Mouse (Mus musculus) liver, embryonic 14.5 days (tissue): ENCODE data around the gene Rlbp1. TPM values are rescaled to one million over a fixed set of nuclear protein-coding genes. Genes with fewer than 3 reads are reported as not detected.

Source experiments
- ATAC-seq: fragments of 200-750 bp; cut with Nextera tagmentation; 2 replicates; pipeline ENCODE4 v1.8.0; 2017; ENCODE audit warnings: moderate number of reproducible peaks, mild to moderate bottlenecking, moderate library complexity; ENCODE audit not compliant: insufficient read depth
- DNase-seq, 3 experiments: peaks; one replicate each; pipeline ENCODE4 v3.0.0-alpha.2; 2012 to 2013; ENCODE audit warnings: low read depth in 3 of 3, low spot score in 3 of 3
- H3K27ac ChIP-seq: fragments of 300-500 bp; sonication (generic); 2 replicates; pipeline ENCODE4 v1.5.1; 2014; ENCODE audit warnings: moderate library complexity, mild to moderate bottlenecking, control low read depth, inconsistent platforms
- H3K27me3 ChIP-seq: fragments of 300-500 bp; sonication (generic); 2 replicates; pipeline ENCODE4 v1.6.1; 2014; ENCODE audit warnings: mild to moderate bottlenecking, low read length, moderate library complexity; ENCODE audit not compliant: control insufficient read depth, insufficient read depth
- H3K36me3 ChIP-seq: fragments of 300-500 bp; sonication (generic); replicated peaks from 2 replicates; pipeline ENCODE4 v1.6.1; 2014; ENCODE audit warnings: low read depth; ENCODE audit not compliant: control insufficient read depth, insufficient read depth
- H3K4me1 ChIP-seq, 2 experiments: fragments of 200-500 bp in 1 of 2; fragments of 300-500 bp in 1 of 2; sonication (generic) in 1 of 2; replicated peaks; 2 replicates each; pipeline ENCODE4 v1.6.1; 2012 to 2014; ENCODE audit warnings: antibody characterized with exemption in 1 of 2, inconsistent platforms in 1 of 2, low read length in 1 of 2; ENCODE audit not compliant: control insufficient read depth in 2 of 2, insufficient read depth in 2 of 2
- H3K4me2 ChIP-seq: fragments of 300-500 bp; sonication (generic); 2 replicates; pipeline ENCODE4 v1.6.1; 2014; ENCODE audit warnings: low read depth, mild to moderate bottlenecking, control low read depth, moderate library complexity
- H3K4me3 ChIP-seq, 2 experiments: fragments of 200-500 bp in 1 of 2; fragments of 300-500 bp in 1 of 2; sonication (generic) in 1 of 2; 2 replicates each; pipeline ENCODE4 v1.5.1; 2012 to 2014; ENCODE audit warnings: low read depth in 2 of 2, low read length in 2 of 2, mild to moderate bottlenecking in 2 of 2, control low read depth in 1 of 2, inconsistent platforms in 1 of 2, moderate library complexity in 1 of 2; ENCODE audit not compliant: insufficient read depth in 1 of 2
- H3K9ac ChIP-seq: fragments of 300-500 bp; sonication (generic); replicated peaks from 2 replicates; pipeline ENCODE4 v1.6.1; 2014; ENCODE audit warnings: mild to moderate bottlenecking, control low read depth, moderate library complexity
- H3K9me3 ChIP-seq: fragments of 300-500 bp; sonication (generic); 2 replicates; pipeline ENCODE4 v1.6.1; 2016; ENCODE audit warnings: low read length, mixed read lengths; ENCODE audit not compliant: control insufficient read depth
- CTCF ChIP-seq: IDR thresholded peaks from 2 replicates; pipeline ENCODE4 v1.5.1; 2016; ENCODE audit warnings: antibody characterized with exemption, low read depth, control low read depth
- EP300 ChIP-seq: IDR thresholded peaks from 2 replicates; pipeline ENCODE4 v1.6.1; 2016; ENCODE audit warnings: antibody characterized with exemption, low read depth
- WGBS: fragments of 180-500 bp; shearing (Covaris S2); extraction: QIAGEN DNeasy Blood & Tissue Kit; methylation state at CpG from one replicate; pipeline ENCODE4 v1.1.7; 2014; ENCODE audit not compliant: insufficient replicate concordance; 5-methylcytosine and 5-hydroxymethylcytosine counted together
- polyA plus RNA-seq, 2 experiments: library from polyadenylated mRNA; depleted of rRNA in 1 of 2; stranded (reverse) in 1 of 2; unstranded in 1 of 2; fragments of >200 nt; fragmentation: Nextera tagmentation in 1 of 2; extraction: Ambion mirVana in 1 of 2; gene quantifications; 2 replicates each; pipeline versions ENCODE4 v1.2.1 to v1.2.3; 2012 to 2014

Rlbp1 gene
- polyA plus RNA-seq, 2 experiments = 0.04 TPM; not detected in 1

GRCm38 (mm10) chr7:79395186-79395585, 8.3 kb upstream of the Rlbp1 start:
- Histone ChIP-seq H3K4me2 (no peak overlapping the region), H3K9ac (no peak overlapping the region), H3K27me3 (no peaks in the 10 kb centered on the region), H3K9me3 (no peaks in the 10 kb centered on the region), H3K4me1 (peaks cover 7 to 10% of the 10 kb centered on the region in 2 experiments), H3K4me3 (no peak overlapping the region), H3K27ac (no peak overlapping the region), H3K36me3 (0 out of 2 replicates have a peak, but pooled peaks cover 3% of the 10 kb centered on the region)
- TF ChIP-seq CTCF (no peak), EP300 (no peak)
- no peak for DNase-seq
- ATAC-seq = no peak
- WGBS = 75% methylated on average over 7 of the region's 7 CpGs

DNA sequence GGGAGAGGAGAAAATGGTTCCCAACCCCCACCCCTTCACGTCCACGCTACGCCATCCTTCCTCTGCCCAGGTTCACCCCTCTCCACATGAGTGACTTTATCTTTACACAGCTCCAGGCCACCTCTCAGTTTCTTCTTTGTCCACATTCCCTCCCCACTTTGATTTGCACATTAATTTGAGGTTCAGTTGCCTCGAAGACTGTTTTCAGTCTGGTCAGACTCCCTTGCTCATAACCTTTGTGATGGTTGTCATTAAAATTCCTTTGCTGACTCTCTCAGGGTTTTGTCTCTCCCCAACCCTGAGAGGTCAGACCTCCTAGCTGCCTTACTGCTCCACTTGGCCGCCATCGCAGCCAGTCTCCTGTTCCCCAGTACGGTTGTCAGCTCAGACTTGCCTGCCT, 7.8 kb upstream of the Rlbp1 start:
- H3K9me3 ChIP-seq = no peaks in the 10 kb centered on the region
- H3K4me2 ChIP-seq = no peak overlapping the region
- ATAC-seq (no peak), DNase-seq (no peak)
- H3K27ac ChIP-seq = no peak overlapping the region
- peaks cover 7 to 10% of the 10 kb centered on the region in 2 experiments for H3K4me1 ChIP-seq
- H3K9ac ChIP-seq = no peak overlapping the region
- TF ChIP-seq EP300 = no peak
- no peak for TF ChIP-seq CTCF
- no peaks in the 10 kb centered on the region for H3K27me3 ChIP-seq
- 0 out of 2 replicates have a peak, but pooled peaks cover 3% of the 10 kb centered on the region for H3K36me3 ChIP-seq
- H3K4me3 ChIP-seq = no peak overlapping the region
- WGBS = 77% methylated on average over 7 of the region's 7 CpGs

DNA sequence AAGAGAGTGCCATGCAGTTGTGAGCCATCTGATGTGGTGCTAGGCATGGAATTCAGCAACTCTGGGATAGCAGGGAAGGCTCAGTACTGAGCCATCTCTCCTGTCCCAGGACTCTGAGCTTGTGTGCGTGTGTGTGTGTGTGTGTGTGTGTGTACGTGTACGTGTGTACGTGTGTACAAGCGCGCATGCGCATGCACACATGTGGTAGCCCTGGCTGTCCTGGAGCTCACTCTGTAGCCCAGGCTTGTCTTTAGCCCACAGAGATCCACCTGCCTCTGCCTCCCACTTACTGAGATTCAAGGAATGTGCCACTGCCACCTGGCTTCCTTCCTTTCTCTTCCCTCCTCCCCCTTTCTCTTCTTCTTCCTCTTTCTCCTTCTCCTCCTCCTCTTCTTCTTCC, 7.1 kb upstream of the Rlbp1 start:
- TF ChIP-seq CTCF (no peak), EP300 (no peak)
- Histone ChIP-seq H3K4me3 (no peak overlapping the region), H3K9ac (no peak overlapping the region), H3K4me2 (no peak overlapping the region), H3K4me1 (peaks cover 7 to 10% of the 10 kb centered on the region in 2 experiments), H3K27me3 (no peaks in the 10 kb centered on the region), H3K9me3 (no peaks in the 10 kb centered on the region), H3K36me3 (0 out of 2 replicates have a peak, but pooled peaks cover 3% of the 10 kb centered on the region), H3K27ac (no peak overlapping the region)
- DNase-seq (no peak), ATAC-seq (no peak)
- 92% methylated on average over 7 of the region's 7 CpGs for WGBS

DNA sequence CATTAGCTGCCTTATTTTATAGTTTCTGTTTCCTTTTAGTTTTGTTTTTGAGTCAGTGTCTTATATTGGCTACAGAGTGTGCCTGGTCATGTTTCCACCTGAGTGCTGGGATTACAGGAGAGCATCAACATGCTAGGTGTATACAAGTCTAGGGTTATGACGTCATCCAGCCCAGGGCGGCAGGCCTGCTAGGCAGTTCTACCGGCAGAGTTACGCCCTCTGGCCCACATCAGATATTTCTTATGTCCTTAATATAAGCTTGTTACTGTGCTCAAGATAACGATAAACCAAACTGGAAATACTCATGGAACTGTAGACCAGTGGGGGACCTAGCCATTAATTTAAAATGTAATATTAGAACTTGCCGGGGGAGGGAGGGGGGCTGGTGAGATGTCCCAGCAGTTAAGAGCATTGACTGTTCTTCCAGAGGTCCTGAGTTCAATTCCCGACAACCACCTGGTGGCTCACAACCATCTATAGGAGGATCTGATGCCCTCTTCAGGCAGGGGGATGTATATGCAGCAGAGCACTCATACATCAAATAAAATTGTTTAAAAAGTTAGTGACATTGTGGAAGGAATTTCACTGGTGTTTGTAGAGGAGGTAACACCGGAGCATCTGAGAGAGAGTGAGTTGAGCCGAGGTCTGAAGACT, 6.1 kb upstream of the Rlbp1 start:
- Histone ChIP-seq H3K27ac (peak overlapping the region; percentile 88), H3K4me2 (peak overlapping the region; percentile 96)

GRCm38 (mm10) chr7:79391883-79392649, 5.2 kb upstream of the Rlbp1 start, which contains the start of gene Fanci:
TSS of gene Fanci (plus strand) at chr7:79391929.
- ATAC-seq (peak; percentile 90), DNase-seq (peak; percentile 89 to 90 (median 89))
- WGBS = under 1% methylated on average over 44 of the region's 44 CpGs
- peak within 1 kb of the TSS; percentile 86 for H3K9ac ChIP-seq
- TF ChIP-seq CTCF (no peak), EP300 (no peak; the same call in 1 of the 2 replicates)
- peak within 1 kb of the TSS; percentile 96 for H3K4me2 ChIP-seq
- no peaks in the 10 kb centered on the region for H3K27me3 ChIP-seq
- peaks cover 7 to 10% of the 10 kb centered on the region in 2 experiments for H3K4me1 ChIP-seq
- H3K27ac ChIP-seq = peak within 1 kb of the TSS; percentile 88
- H3K4me3 ChIP-seq = peak within 1 kb of the TSS; percentile 76 to 80
- H3K36me3 ChIP-seq = no peaks in the 10 kb centered on the region
- H3K9me3 ChIP-seq = no peaks in the 10 kb centered on the region

More for the DNA sequence above, 6.1 kb upstream of the Rlbp1 start:
- no peaks in the 10 kb centered on the region for H3K9me3 ChIP-seq
- TF ChIP-seq CTCF (peak; percentile 68), EP300 (no peak)
- H3K36me3 ChIP-seq = 0 out of 2 replicates have a peak, but pooled peaks cover 3% of the 10 kb centered on the region
- peak overlapping the region; percentile 86 for H3K9ac ChIP-seq
- ATAC-seq = peak; percentile 69
- H3K4me1 ChIP-seq = peaks cover 7 to 10% of the 10 kb centered on the region in 2 experiments
- WGBS = 34% methylated on average over 9 of the region's 9 CpGs
- DNase-seq = peak; percentile 67 to 74 (median 68)
- H3K4me3 ChIP-seq = peak overlapping the region; percentile 76 to 80
- H3K27me3 ChIP-seq = no peaks in the 10 kb centered on the region
